Mouse (Mus musculus): ENCODE data around the gene Myo16. TPM values are rescaled to one million over a fixed set of nuclear protein-coding genes. Genes with fewer than 3 reads are reported as not detected.

Myo16 gene
- polyA plus RNA-seq, 1 experiment from 2014 or later = 7.2 TPM

GRCm38 (mm10) chr8:10654922-10655518 is 501.3 kb downstream of the Myo16 start:
- 91% methylated on average over 9 of the region's 9 CpGs for WGBS
- no peak overlapping the region for H3K4me3 ChIP-seq (ENCODE audit: low read depth, low read length)
- no peaks in the 10 kb centered on the region for H3K36me3 ChIP-seq (ENCODE audit: control insufficient read depth, insufficient read depth, low read length)
- ATAC-seq = no peak
- peaks cover 2% of the 10 kb centered on the region; the same call in 1 of the 2 replicates for H3K4me1 ChIP-seq (ENCODE audit: control insufficient read depth, insufficient read depth, low read length)
- H3K4me2 ChIP-seq (ENCODE audit: low read length) = no peak overlapping the region
- no peaks in the 10 kb centered on the region for H3K27me3 ChIP-seq (ENCODE audit: control insufficient read depth, insufficient read depth, low read depth, low read length)
- H3K9ac ChIP-seq (ENCODE audit: low read depth, low read length) = no peak overlapping the region
- no peaks in the 10 kb centered on the region for H3K9me3 ChIP-seq (replicated peaks; ENCODE audit: control insufficient read depth, low read length, poor library complexity, severe bottlenecking)
- H3K27ac ChIP-seq (ENCODE audit: low read length) = no peak overlapping the region

- no peak overlapping the region for H3K27ac ChIP-seq (ENCODE audit: low read length)
- H3K4me1 ChIP-seq (ENCODE audit: control insufficient read depth, insufficient read depth, low read length) = peaks cover 18% of the 10 kb centered on the region
- H3K9ac ChIP-seq (ENCODE audit: low read depth, low read length) = no peak overlapping the region
- no peaks in the 10 kb centered on the region for H3K9me3 ChIP-seq (replicated peaks; ENCODE audit: control insufficient read depth, low read length, poor library complexity, severe bottlenecking)
- no peak overlapping the region for H3K4me3 ChIP-seq (ENCODE audit: low read depth, low read length)
- H3K4me2 ChIP-seq (ENCODE audit: low read length) = no peak overlapping the region
- no peaks in the 10 kb centered on the region for H3K27me3 ChIP-seq (ENCODE audit: control insufficient read depth, insufficient read depth, low read depth, low read length)
- ATAC-seq = 0 out of 2 replicates have a peak, but pooled peaks have one; percentile 32
- WGBS = 12% methylated on average over 8 of the region's 8 CpGs
- H3K36me3 ChIP-seq (ENCODE audit: control insufficient read depth, insufficient read depth, low read length) = no peaks in the 10 kb centered on the region
These were observed 510.2 kb downstream of the Myo16 start for GRCm38 (mm10) chr8:10663770-10664470.

GRCm38 (mm10) chr8:10664861-10665543 is 511.3 kb downstream of the Myo16 start:
- Histone ChIP-seq H3K4me3 (ENCODE audit: low read depth, low read length) (no peak overlapping the region), H3K4me1 (ENCODE audit: control insufficient read depth, insufficient read depth, low read length) (peaks cover 18% of the 10 kb centered on the region), H3K9me3 (replicated peaks; ENCODE audit: control insufficient read depth, low read length, poor library complexity, severe bottlenecking) (no peaks in the 10 kb centered on the region), H3K9ac (ENCODE audit: low read depth, low read length) (no peak overlapping the region), H3K36me3 (ENCODE audit: control insufficient read depth, insufficient read depth, low read length) (no peaks in the 10 kb centered on the region), H3K4me2 (ENCODE audit: low read length) (no peak overlapping the region), H3K27ac (ENCODE audit: low read length) (no peak overlapping the region), H3K27me3 (ENCODE audit: control insufficient read depth, insufficient read depth, low read depth, low read length) (no peaks in the 10 kb centered on the region)
- 14% methylated on average over 13 of the region's 13 CpGs for WGBS
- ATAC-seq = no peak

- Histone ChIP-seq H3K9ac (ENCODE audit: low read depth, low read length) (no peak overlapping the region), H3K27ac (ENCODE audit: low read length) (no peak overlapping the region), H3K27me3 (ENCODE audit: control insufficient read depth, insufficient read depth, low read depth, low read length) (no peaks in the 10 kb centered on the region), H3K9me3 (replicated peaks; ENCODE audit: control insufficient read depth, low read length, poor library complexity, severe bottlenecking) (no peaks in the 10 kb centered on the region), H3K4me2 (ENCODE audit: low read length) (no peak overlapping the region), H3K4me1 (ENCODE audit: control insufficient read depth, insufficient read depth, low read length) (peaks cover 18% of the 10 kb centered on the region), H3K4me3 (ENCODE audit: low read depth, low read length) (no peak overlapping the region), H3K36me3 (ENCODE audit: control insufficient read depth, insufficient read depth, low read length) (no peaks in the 10 kb centered on the region)
- ATAC-seq = peak; percentile 51; the same call in 1 of the 2 replicates
- WGBS = 7% methylated on average over 4 of the region's 4 CpGs
These were observed 512.1 kb downstream of the Myo16 start for GRCm38 (mm10) chr8:10665821-10666283.

- H3K9ac ChIP-seq (ENCODE audit: low read depth, low read length) = no peak overlapping the region
- H3K4me1 ChIP-seq (ENCODE audit: control insufficient read depth, insufficient read depth, low read length) = no peaks in the 10 kb centered on the region
- no peaks in the 10 kb centered on the region for H3K9me3 ChIP-seq (replicated peaks; ENCODE audit: control insufficient read depth, low read length, poor library complexity, severe bottlenecking)
- H3K27ac ChIP-seq (ENCODE audit: low read length) = no peak overlapping the region
- 70% methylated on average over 2 of the region's 2 CpGs for WGBS
- H3K36me3 ChIP-seq (ENCODE audit: control insufficient read depth, insufficient read depth, low read length) = no peaks in the 10 kb centered on the region
- H3K4me2 ChIP-seq (ENCODE audit: low read length) = no peak overlapping the region
- H3K4me3 ChIP-seq (ENCODE audit: low read depth, low read length) = no peak overlapping the region
- no peak for ATAC-seq
- no peaks in the 10 kb centered on the region for H3K27me3 ChIP-seq (ENCODE audit: control insufficient read depth, insufficient read depth, low read depth, low read length)
These were observed 518.3 kb downstream of the Myo16 start for GRCm38 (mm10) chr8:10671862-10672548.

GRCm38 (mm10) chr8:10677840-10678410 is 524.2 kb downstream of the Myo16 start:
- Histone ChIP-seq H3K4me3 (ENCODE audit: low read depth, low read length) (no peak overlapping the region), H3K4me1 (ENCODE audit: control insufficient read depth, insufficient read depth, low read length) (no peaks in the 10 kb centered on the region), H3K27me3 (ENCODE audit: control insufficient read depth, insufficient read depth, low read depth, low read length) (no peaks in the 10 kb centered on the region), H3K4me2 (ENCODE audit: low read length) (no peak overlapping the region), H3K36me3 (ENCODE audit: control insufficient read depth, insufficient read depth, low read length) (no peaks in the 10 kb centered on the region), H3K9me3 (replicated peaks; ENCODE audit: control insufficient read depth, low read length, poor library complexity, severe bottlenecking) (no peaks in the 10 kb centered on the region), H3K9ac (ENCODE audit: low read depth, low read length) (no peak overlapping the region), H3K27ac (ENCODE audit: low read length) (no peak overlapping the region)
- 72% methylated on average over 9 of the region's 9 CpGs for WGBS
- no peak for ATAC-seq

GRCm38 (mm10) chr8:10681926-10682325 is 528.2 kb downstream of the Myo16 start:
- ATAC-seq = no peak

GRCm38 (mm10) chr8:10683088-10683487 is 529.4 kb downstream of the Myo16 start:
- no peaks in the 10 kb centered on the region for H3K27me3 ChIP-seq (ENCODE audit: control insufficient read depth, insufficient read depth, low read depth, low read length)
- no peak overlapping the region for H3K27ac ChIP-seq (ENCODE audit: low read length)
- no peaks in the 10 kb centered on the region for H3K9me3 ChIP-seq (replicated peaks; ENCODE audit: control insufficient read depth, low read length, poor library complexity, severe bottlenecking)
- WGBS = 68% methylated on average over 8 of the region's 8 CpGs
- H3K4me2 ChIP-seq (ENCODE audit: low read length) = no peak overlapping the region
- no peak for ATAC-seq
- H3K9ac ChIP-seq (ENCODE audit: low read depth, low read length) = no peak overlapping the region
- H3K4me3 ChIP-seq (ENCODE audit: low read depth, low read length) = no peak overlapping the region
- H3K36me3 ChIP-seq (ENCODE audit: control insufficient read depth, insufficient read depth, low read length) = no peaks in the 10 kb centered on the region
- peaks cover 1% of the 10 kb centered on the region; the same call in 1 of the 2 replicates for H3K4me1 ChIP-seq (ENCODE audit: control insufficient read depth, insufficient read depth, low read length)

More at GRCm38 (mm10) chr8:10681926-10682325, 528.2 kb downstream of the Myo16 start:
- H3K4me1 ChIP-seq (ENCODE audit: control insufficient read depth, insufficient read depth, low read length) = no peaks in the 10 kb centered on the region
- H3K4me2 ChIP-seq (ENCODE audit: low read length) = no peak overlapping the region
- no peak overlapping the region for H3K4me3 ChIP-seq (ENCODE audit: low read depth, low read length)
- H3K9ac ChIP-seq (ENCODE audit: low read depth, low read length) = no peak overlapping the region
- H3K27ac ChIP-seq (ENCODE audit: low read length) = no peak overlapping the region
- H3K9me3 ChIP-seq (replicated peaks; ENCODE audit: control insufficient read depth, low read length, poor library complexity, severe bottlenecking) = no peaks in the 10 kb centered on the region
- H3K36me3 ChIP-seq (ENCODE audit: control insufficient read depth, insufficient read depth, low read length) = no peaks in the 10 kb centered on the region
- no peaks in the 10 kb centered on the region for H3K27me3 ChIP-seq (ENCODE audit: control insufficient read depth, insufficient read depth, low read depth, low read length)
- 69% methylated on average over 7 of the region's 7 CpGs for WGBS

Measured in midbrain, embryonic 16.5 days (tissue).